Mouse (Mus musculus) hindbrain, embryonic 12.5 days (tissue): ENCODE data around the gene Abhd14b. TPM values are rescaled to one million over a fixed set of nuclear protein-coding genes. Genes with fewer than 3 reads are reported as not detected.

ENCODE experiments used
- ATAC-seq: fragments of 200-750 bp; cut with Nextera tagmentation; 2 replicates; pipeline ENCODE4 v1.8.0; 2017; ENCODE audit warnings: moderate TSS enrichment; ENCODE audit not compliant: low FRiP score
- H3K27ac ChIP-seq: fragments of 300-500 bp; sonication (generic); 2 replicates; pipeline ENCODE4 v1.5.1; 2016; ENCODE audit warnings: mild to moderate bottlenecking
- H3K27me3 ChIP-seq: fragments of 300-500 bp; sonication (generic); 2 replicates; pipeline ENCODE4 v1.6.1; 2016; ENCODE audit warnings: mild to moderate bottlenecking
- H3K36me3 ChIP-seq: fragments of 300-500 bp; sonication (generic); 2 replicates; pipeline ENCODE4 v1.6.1; 2016; ENCODE audit warnings: mild to moderate bottlenecking
- H3K4me1 ChIP-seq: fragments of 300-500 bp; sonication (generic); 2 replicates; pipeline ENCODE4 v1.6.1; 2016
- H3K4me2 ChIP-seq: fragments of 300-500 bp; sonication (generic); replicated peaks from 2 replicates; pipeline ENCODE4 v1.6.1; 2016; ENCODE audit warnings: mild to moderate bottlenecking
- H3K4me3 ChIP-seq: fragments of 300-500 bp; sonication (generic); 2 replicates; pipeline ENCODE4 v1.5.1; 2016; ENCODE audit warnings: mild to moderate bottlenecking
- H3K9ac ChIP-seq: fragments of 300-500 bp; sonication (generic); 2 replicates; pipeline ENCODE4 v1.6.1; 2016; ENCODE audit warnings: mild to moderate bottlenecking, moderate library complexity
- H3K9me3 ChIP-seq: fragments of 300-500 bp; sonication (generic); replicated peaks from 2 replicates; pipeline ENCODE4 v1.6.1; 2016; ENCODE audit warnings: mild to moderate bottlenecking
- WGBS: fragments of 180-500 bp; shearing (Covaris S2); methylation state at CpG from one replicate; pipeline ENCODE4 v1.1.7; 2016; 5-methylcytosine and 5-hydroxymethylcytosine counted together
- polyA plus RNA-seq: library from polyadenylated mRNA; unstranded; fragments of >200 nt; fragmentation: Nextera tagmentation; extraction: Ambion mirVana; gene quantifications from 2 replicates; pipeline ENCODE4 v1.2.1, GENCODE M21; 2016

Abhd14b gene
- polyA plus RNA-seq, 1 experiment from 2014 or later, result 7.6 TPM

DNA sequence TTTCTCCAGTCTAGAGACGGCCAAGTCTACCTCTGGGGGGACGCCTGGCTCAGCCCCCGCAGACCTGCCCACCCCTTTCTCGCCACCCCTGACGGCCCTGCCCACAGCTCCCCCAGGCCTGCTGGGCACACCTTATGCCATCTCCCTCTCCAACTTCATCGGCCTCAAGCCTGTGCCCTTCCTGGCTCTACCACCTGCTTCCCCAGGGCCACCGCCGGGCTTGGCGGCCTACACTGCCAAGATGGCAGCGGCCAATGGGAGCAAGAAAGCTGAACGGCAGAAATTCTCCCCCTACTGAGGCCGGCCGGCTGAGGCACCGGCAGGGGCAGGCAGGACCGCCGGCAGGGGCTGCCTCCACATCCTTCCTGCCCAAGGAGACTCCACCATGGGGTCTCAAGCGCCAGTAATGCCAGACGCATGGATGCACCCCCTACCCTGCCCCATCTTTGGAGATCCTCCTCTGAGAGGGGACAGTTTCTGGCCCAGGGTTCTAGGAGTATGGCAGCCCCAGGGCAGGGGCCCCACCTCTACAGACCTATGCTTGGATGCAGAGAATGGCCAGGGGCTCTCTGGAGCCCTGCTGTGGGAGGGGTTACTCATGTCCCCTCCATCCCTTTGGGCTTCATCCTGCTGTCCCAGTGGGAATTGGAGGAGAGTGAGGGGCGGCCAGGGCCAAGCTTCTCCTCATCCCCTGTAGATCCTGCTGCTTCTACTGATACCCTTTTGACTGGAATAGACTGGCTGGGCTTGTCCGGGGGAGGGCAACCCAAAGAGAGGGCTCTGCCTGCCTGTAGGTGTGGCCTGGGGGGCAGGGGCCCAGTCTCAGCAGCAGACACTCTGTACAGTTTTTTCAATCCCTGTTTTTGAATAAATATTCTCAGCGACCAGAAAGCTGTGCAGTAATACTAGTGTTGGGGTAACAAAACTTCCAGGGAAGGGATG is 16.1 kb downstream of the Abhd14b start:
- H3K27me3 ChIP-seq, result peaks cover 4% of the 10 kb centered on the region; the same call in 1 of the 2 replicates
- H3K4me2 ChIP-seq, result no peak overlapping the region
- no peaks in the 10 kb centered on the region for H3K9me3 ChIP-seq
- ATAC-seq, result no peak
- no peak overlapping the region for H3K4me3 ChIP-seq
- H3K27ac ChIP-seq, result no peak overlapping the region
- 84% methylated on average over 21 of the region's 21 CpGs for WGBS
- no peak overlapping the region for H3K9ac ChIP-seq
- peaks cover 45% of the 10 kb centered on the region for H3K4me1 ChIP-seq
- peaks cover 52% of the 10 kb centered on the region for H3K36me3 ChIP-seq

DNA sequence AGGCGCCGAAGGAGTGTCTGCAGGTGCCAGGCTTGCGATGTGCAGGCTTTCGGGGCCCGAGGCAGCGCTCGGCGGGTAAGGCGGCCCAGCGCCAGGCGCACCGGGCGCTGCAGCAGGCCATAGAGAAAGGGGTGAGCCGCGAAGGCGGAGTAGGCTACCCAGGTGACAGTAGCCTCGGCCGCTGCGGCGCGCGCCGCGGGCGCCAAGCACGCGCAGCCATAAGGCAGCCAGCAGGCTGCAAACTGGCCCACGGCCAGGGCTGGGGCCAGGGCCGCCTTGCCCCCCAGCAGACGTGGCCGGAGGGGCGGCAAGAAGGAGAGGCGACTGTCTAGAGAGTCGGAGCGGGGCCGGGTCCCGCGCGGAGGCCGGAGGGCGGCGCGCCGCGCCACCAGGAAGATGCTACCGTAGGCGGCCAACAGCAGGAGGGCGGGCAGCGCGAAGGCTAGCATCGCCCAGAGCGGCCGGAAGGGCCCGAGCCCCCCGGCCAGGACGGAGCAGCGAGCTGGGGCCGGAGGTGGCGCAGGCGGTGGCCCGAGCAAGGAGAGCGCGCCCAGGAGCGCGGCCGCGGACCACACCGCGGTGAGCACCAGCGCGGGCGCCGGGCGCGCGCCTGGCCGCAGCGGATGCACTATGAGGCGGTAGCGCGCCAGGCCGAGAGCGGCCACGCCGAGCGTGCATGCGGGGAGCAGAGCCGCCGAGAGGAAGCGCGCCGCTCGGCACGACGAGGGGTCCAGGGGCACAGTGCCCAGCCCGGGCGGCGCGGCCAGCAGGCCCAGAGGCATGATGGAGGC is 17.7 kb downstream of the Abhd14b start:
- Histone ChIP-seq H3K9ac (peak overlapping the region; percentile 82), H3K4me3 (peak overlapping the region; percentile 49), H3K4me1 (peaks cover 30% of the 10 kb centered on the region), H3K27ac (peak overlapping the region; percentile 84), H3K4me2 (peak overlapping the region; percentile 92), H3K27me3 (peaks cover 4% of the 10 kb centered on the region; the same call in 1 of the 2 replicates), H3K9me3 (no peaks in the 10 kb centered on the region), H3K36me3 (peaks cover 46% of the 10 kb centered on the region)
- ATAC-seq, result peak; percentile 58
- WGBS, result 2% methylated on average over 97 of the region's 99 CpGs

DNA sequence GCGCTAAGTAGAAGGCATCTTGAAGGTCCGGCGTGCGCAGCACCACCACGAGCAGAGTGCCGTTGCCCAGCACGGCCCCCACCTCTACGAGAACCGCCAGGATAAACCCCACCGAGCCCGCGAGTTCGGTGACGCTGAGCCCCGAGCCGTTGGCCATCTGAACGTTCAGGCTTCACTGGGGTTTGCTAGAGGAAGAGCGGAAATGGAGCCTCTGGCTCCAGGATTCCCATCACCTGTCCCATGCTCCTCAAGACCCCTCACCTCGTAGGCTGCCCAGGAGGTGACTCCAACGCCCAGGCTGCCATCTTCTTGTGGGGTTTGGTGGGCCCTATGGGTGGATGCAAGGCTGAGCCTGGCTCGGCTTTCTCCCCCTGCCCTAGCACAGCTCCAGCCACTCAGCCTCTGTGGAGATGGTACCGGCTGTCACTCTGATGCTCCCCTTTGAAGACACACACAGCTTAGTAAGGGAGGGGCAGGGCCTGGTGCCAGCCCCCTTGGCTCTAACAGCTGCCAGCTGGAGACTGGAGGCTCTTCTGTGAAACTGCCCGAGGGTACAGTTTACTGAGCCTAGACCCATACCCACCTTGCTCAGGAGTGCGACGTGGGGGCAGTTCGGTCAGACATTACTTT is 18.4 kb downstream of the Abhd14b start, which contains the start of gene Gpr62:
Gpr62 (minus strand) TSS at position 368 of the 630 bp plus-strand sequence.
- Histone ChIP-seq H3K9me3 (no peaks in the 10 kb centered on the region), H3K4me2 (peak within 1 kb of the TSS; percentile 92), H3K36me3 (peaks cover 39% of the 10 kb centered on the region), H3K27ac (peak within 1 kb of the TSS; percentile 84), H3K9ac (peak within 1 kb of the TSS; percentile 82), H3K4me1 (peaks cover 22% of the 10 kb centered on the region), H3K27me3 (peaks cover 4% of the 10 kb centered on the region; the same call in 1 of the 2 replicates), H3K4me3 (peak within 1 kb of the TSS; percentile 49)
- WGBS, result 31% methylated on average over 26 of the region's 26 CpGs
- peak; percentile 17; the same call in 1 of the 2 replicates for ATAC-seq

- peaks cover 21% of the 10 kb centered on the region for H3K4me1 ChIP-seq
- no peaks in the 10 kb centered on the region for H3K9me3 ChIP-seq
- peaks cover 28% of the 10 kb centered on the region for H3K36me3 ChIP-seq
- no peak overlapping the region for H3K4me3 ChIP-seq
- no peak overlapping the region for H3K4me2 ChIP-seq
- H3K9ac ChIP-seq, result no peak overlapping the region
- peaks cover 4% of the 10 kb centered on the region; the same call in 1 of the 2 replicates for H3K27me3 ChIP-seq
- no peak overlapping the region for H3K27ac ChIP-seq
- 96% methylated on average over 6 of the region's 6 CpGs for WGBS
- no peak for ATAC-seq
These were observed 19.5 kb downstream of the Abhd14b start for GRCm38 (mm10) chr9:106466721-106467120.

DNA sequence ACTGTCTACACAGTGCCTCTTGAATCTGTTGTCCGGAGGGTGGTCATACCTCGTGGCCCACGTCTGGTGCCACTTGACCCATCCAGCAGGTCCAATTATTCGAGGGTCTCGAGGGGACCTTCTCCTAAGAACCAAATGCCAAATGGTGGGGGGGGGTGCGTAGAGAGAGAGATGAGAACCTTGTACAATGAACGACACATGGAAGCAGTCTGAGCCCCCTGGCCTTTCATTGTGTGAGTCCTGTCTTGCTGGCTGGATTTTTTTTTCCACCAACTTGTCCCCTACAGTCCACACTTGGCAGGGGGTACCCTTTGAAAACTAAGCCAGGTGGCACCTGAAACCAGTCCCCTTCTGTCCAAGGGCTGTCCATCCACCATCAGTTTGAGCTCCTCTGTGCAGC is 20.5 kb downstream of the Abhd14b start:
- H3K9me3 ChIP-seq, result no peaks in the 10 kb centered on the region
- no peak overlapping the region for H3K4me2 ChIP-seq
- peaks cover 18% of the 10 kb centered on the region for H3K36me3 ChIP-seq
- peaks cover 25% of the 10 kb centered on the region for H3K4me1 ChIP-seq
- ATAC-seq, result no peak
- no peak overlapping the region for H3K9ac ChIP-seq
- no peak overlapping the region for H3K27ac ChIP-seq
- no peak overlapping the region for H3K4me3 ChIP-seq
- peaks cover 4% of the 10 kb centered on the region; the same call in 1 of the 2 replicates for H3K27me3 ChIP-seq
- 82% methylated on average over 7 of the region's 7 CpGs for WGBS

GRCm38 (mm10) chr9:106469317-106469716 is 22.1 kb downstream of the Abhd14b start:
- WGBS, result 74% methylated on average over 6 of the region's 6 CpGs
- Histone ChIP-seq H3K4me1 (peaks cover 28% of the 10 kb centered on the region), H3K4me3 (no peak overlapping the region), H3K27ac (no peak overlapping the region), H3K36me3 (peaks cover 3% of the 10 kb centered on the region; the same call in 1 of the 2 replicates), H3K4me2 (no peak overlapping the region), H3K9ac (no peak overlapping the region), H3K27me3 (peaks cover 4% of the 10 kb centered on the region; the same call in 1 of the 2 replicates), H3K9me3 (no peaks in the 10 kb centered on the region)
- no peak for ATAC-seq

DNA sequence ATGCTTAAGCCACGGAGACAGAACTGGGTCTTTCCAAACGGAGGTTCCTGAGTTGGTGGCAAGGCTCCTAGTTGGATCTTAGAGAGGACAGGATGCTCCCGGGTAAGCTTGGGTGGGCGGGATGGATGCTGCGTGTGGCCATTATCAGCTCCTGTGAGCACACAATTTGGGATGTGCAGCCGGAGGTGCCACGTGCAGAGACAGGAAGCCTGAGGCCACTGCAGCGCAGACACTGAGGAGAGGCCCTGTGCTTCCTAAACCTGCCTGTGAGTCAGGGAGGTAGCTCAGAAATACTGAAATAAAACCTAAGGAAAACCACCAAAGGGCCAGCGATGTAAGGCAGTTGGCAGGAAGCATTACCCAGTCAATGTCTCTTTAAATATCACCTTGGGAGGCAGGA is 22.5 kb downstream of the Abhd14b start:
- no peak overlapping the region for H3K27ac ChIP-seq
- peaks cover 2% of the 10 kb centered on the region; the same call in 1 of the 2 replicates for H3K27me3 ChIP-seq
- H3K4me1 ChIP-seq, result peaks cover 28% of the 10 kb centered on the region
- no peak overlapping the region for H3K4me2 ChIP-seq
- ATAC-seq, result no peak
- H3K36me3 ChIP-seq, result no peaks in the 10 kb centered on the region
- WGBS, result 67% methylated on average over 9 of the region's 9 CpGs
- no peak overlapping the region for H3K9ac ChIP-seq
- no peak overlapping the region for H3K4me3 ChIP-seq
- no peaks in the 10 kb centered on the region for H3K9me3 ChIP-seq

- H3K4me2 ChIP-seq, result no peak overlapping the region
These were observed 23.9 kb downstream of the Abhd14b start for GRCm38 (mm10) chr9:106470991-106471750.

GRCm38 (mm10) chr9:106471892-106472291 is 24.6 kb downstream of the Abhd14b start:
- H3K9me3 ChIP-seq, result no peaks in the 10 kb centered on the region
- H3K27me3 ChIP-seq, result no peaks in the 10 kb centered on the region
- 15% methylated on average over 5 of the region's 5 CpGs for WGBS
- no peak overlapping the region for H3K9ac ChIP-seq
- H3K4me3 ChIP-seq, result no peak overlapping the region
- H3K27ac ChIP-seq, result no peak overlapping the region
- H3K4me1 ChIP-seq, result peaks cover 23% of the 10 kb centered on the region
- H3K4me2 ChIP-seq, result no peak overlapping the region
- ATAC-seq, result no peak
- no peaks in the 10 kb centered on the region for H3K36me3 ChIP-seq

More at GRCm38 (mm10) chr9:106470991-106471750, 23.9 kb downstream of the Abhd14b start:
- Histone ChIP-seq H3K4me3 (no peak overlapping the region), H3K9me3 (no peaks in the 10 kb centered on the region), H3K36me3 (no peaks in the 10 kb centered on the region), H3K9ac (no peak overlapping the region), H3K27me3 (no peaks in the 10 kb centered on the region), H3K4me1 (peaks cover 19% of the 10 kb centered on the region), H3K27ac (no peak overlapping the region)
- WGBS, result 66% methylated on average over 14 of the region's 14 CpGs
- ATAC-seq, result no peak

- no peak overlapping the region for H3K9ac ChIP-seq
- no peak overlapping the region for H3K4me2 ChIP-seq
- no peak for ATAC-seq
- H3K27ac ChIP-seq, result no peak overlapping the region
- no peaks in the 10 kb centered on the region for H3K9me3 ChIP-seq
- peaks cover 23% of the 10 kb centered on the region for H3K4me1 ChIP-seq
- WGBS, result 74% methylated on average over 4 of the region's 4 CpGs
- H3K27me3 ChIP-seq, result no peaks in the 10 kb centered on the region
- no peaks in the 10 kb centered on the region for H3K36me3 ChIP-seq
- no peak overlapping the region for H3K4me3 ChIP-seq
These were observed 25.1 kb downstream of the Abhd14b start for GRCm38 (mm10) chr9:106472321-106472720.

DNA sequence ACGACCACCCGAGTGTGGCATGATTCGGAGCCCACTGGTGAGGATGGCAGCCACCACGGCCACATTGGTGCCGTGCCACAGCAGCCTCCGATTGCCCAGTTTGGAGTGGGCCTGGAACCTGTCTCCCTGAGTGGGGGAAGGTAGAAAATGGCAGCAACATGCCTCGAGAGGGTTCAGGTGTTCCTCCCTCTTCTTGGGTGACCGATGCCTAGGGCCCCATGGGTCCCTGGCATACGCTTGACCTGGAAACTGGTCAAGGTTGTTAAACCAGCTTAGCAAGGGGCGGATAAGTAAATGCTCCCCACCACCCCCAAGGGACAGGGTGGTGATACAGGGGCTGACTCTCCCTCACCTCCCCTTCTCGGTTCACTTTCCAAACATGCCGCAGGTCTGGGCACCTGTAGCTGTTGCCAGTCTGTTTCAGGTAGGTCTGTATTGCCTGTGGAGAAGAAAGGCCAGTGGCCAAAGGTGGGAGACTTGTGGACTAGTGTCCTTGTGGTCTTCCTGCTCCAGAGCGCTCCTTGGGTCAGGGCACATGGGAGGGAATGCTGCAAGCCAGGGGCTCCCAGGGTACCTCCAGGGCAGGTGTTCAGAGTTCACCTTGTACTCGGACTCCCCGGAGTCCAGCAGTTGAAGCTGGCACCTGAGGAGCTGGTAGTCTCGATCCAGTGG is 26.0 kb downstream of the Abhd14b start:
- Histone ChIP-seq H3K36me3 (no peaks in the 10 kb centered on the region), H3K4me2 (no peak overlapping the region), H3K4me1 (peaks cover 30% of the 10 kb centered on the region), H3K9ac (no peak overlapping the region), H3K27ac (no peak overlapping the region), H3K9me3 (no peaks in the 10 kb centered on the region), H3K27me3 (no peaks in the 10 kb centered on the region), H3K4me3 (no peak overlapping the region)
- no peak for ATAC-seq
- 93% methylated on average over 16 of the region's 16 CpGs for WGBS
